Mouse (Mus musculus) liver, embryonic 14.5 days (tissue): ENCODE data around the gene D930048N14Rik. TPM values are rescaled to one million over a fixed set of nuclear protein-coding genes. Genes with fewer than 3 reads are reported as not detected.
"Not testable (repeated sequence)": the region's sequence is repeated elsewhere in the genome, so short reads cannot be mapped to it uniquely, and the experiment has no call there.

Source experiments
- ATAC-seq: fragments of 200-750 bp; cut with Nextera tagmentation; 2 replicates; pipeline ENCODE4 v1.8.0; 2017; ENCODE audit warnings: moderate number of reproducible peaks, mild to moderate bottlenecking, moderate library complexity; ENCODE audit not compliant: insufficient read depth
- DNase-seq, 3 experiments: peaks; one replicate each; pipeline ENCODE4 v3.0.0-alpha.2; 2012 to 2013; ENCODE audit warnings: low read depth in 3 of 3, low spot score in 3 of 3
- H3K27ac ChIP-seq: fragments of 300-500 bp; sonication (generic); 2 replicates; pipeline ENCODE4 v1.5.1; 2014; ENCODE audit warnings: moderate library complexity, mild to moderate bottlenecking, control low read depth, inconsistent platforms
- H3K27me3 ChIP-seq: fragments of 300-500 bp; sonication (generic); 2 replicates; pipeline ENCODE4 v1.6.1; 2014; ENCODE audit warnings: mild to moderate bottlenecking, low read length, moderate library complexity; ENCODE audit not compliant: control insufficient read depth, insufficient read depth
- H3K36me3 ChIP-seq: fragments of 300-500 bp; sonication (generic); replicated peaks from 2 replicates; pipeline ENCODE4 v1.6.1; 2014; ENCODE audit warnings: low read depth; ENCODE audit not compliant: control insufficient read depth, insufficient read depth
- H3K4me1 ChIP-seq, 2 experiments: fragments of 200-500 bp in 1 of 2; fragments of 300-500 bp in 1 of 2; sonication (generic) in 1 of 2; replicated peaks; 2 replicates each; pipeline ENCODE4 v1.6.1; 2012 to 2014; ENCODE audit warnings: antibody characterized with exemption in 1 of 2, inconsistent platforms in 1 of 2, low read length in 1 of 2; ENCODE audit not compliant: control insufficient read depth in 2 of 2, insufficient read depth in 2 of 2
- H3K4me2 ChIP-seq: fragments of 300-500 bp; sonication (generic); 2 replicates; pipeline ENCODE4 v1.6.1; 2014; ENCODE audit warnings: low read depth, mild to moderate bottlenecking, control low read depth, moderate library complexity
- H3K4me3 ChIP-seq, 2 experiments: fragments of 200-500 bp in 1 of 2; fragments of 300-500 bp in 1 of 2; sonication (generic) in 1 of 2; 2 replicates each; pipeline ENCODE4 v1.5.1; 2012 to 2014; ENCODE audit warnings: low read depth in 2 of 2, low read length in 2 of 2, mild to moderate bottlenecking in 2 of 2, control low read depth in 1 of 2, inconsistent platforms in 1 of 2, moderate library complexity in 1 of 2; ENCODE audit not compliant: insufficient read depth in 1 of 2
- H3K9ac ChIP-seq: fragments of 300-500 bp; sonication (generic); replicated peaks from 2 replicates; pipeline ENCODE4 v1.6.1; 2014; ENCODE audit warnings: mild to moderate bottlenecking, control low read depth, moderate library complexity
- H3K9me3 ChIP-seq: fragments of 300-500 bp; sonication (generic); 2 replicates; pipeline ENCODE4 v1.6.1; 2016; ENCODE audit warnings: low read length, mixed read lengths; ENCODE audit not compliant: control insufficient read depth
- CTCF ChIP-seq: IDR thresholded peaks from 2 replicates; pipeline ENCODE4 v1.5.1; 2016; ENCODE audit warnings: antibody characterized with exemption, low read depth, control low read depth
- EP300 ChIP-seq: IDR thresholded peaks from 2 replicates; pipeline ENCODE4 v1.6.1; 2016; ENCODE audit warnings: antibody characterized with exemption, low read depth
- WGBS: fragments of 180-500 bp; shearing (Covaris S2); extraction: QIAGEN DNeasy Blood & Tissue Kit; methylation state at CpG from one replicate; pipeline ENCODE4 v1.1.7; 2014; ENCODE audit not compliant: insufficient replicate concordance; 5-methylcytosine and 5-hydroxymethylcytosine counted together
- polyA plus RNA-seq, 2 experiments: library from polyadenylated mRNA; depleted of rRNA in 1 of 2; stranded (reverse) in 1 of 2; unstranded in 1 of 2; fragments of >200 nt; fragmentation: Nextera tagmentation in 1 of 2; extraction: Ambion mirVana in 1 of 2; gene quantifications; 2 replicates each; pipeline versions ENCODE4 v1.2.1 to v1.2.3; 2012 to 2014

Gene D930048N14Rik
- polyA plus RNA-seq, 2 experiments = 0.28 to 1.0 TPM

DNA sequence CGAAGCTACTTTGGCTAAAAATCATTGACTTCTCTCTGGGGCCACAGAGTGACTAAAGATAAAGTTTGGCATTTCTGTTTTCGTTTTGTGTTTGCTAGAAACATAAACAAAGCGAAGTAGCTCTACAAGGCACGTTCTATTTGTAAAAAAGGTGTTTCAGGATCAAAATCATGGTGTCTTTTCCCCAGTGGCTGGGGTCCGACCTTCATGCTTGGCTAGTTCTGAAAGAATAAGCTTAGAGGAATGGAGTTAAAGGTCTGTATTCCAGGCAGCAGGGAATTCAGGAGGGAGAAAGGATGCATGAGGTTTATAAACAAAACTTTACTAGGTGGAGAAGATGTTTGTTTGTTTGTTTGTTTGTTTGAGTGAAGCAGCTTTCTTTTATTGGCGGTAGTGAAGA is 38.6 kb downstream of the D930048N14Rik start:
- 19% methylated on average over 6 of the region's 6 CpGs for WGBS
- peaks cover 10 to 13% of the 10 kb centered on the region in 2 experiments for H3K4me1 ChIP-seq
- H3K4me3 ChIP-seq = peak overlapping the region; percentile 83 to 91
- peak overlapping the region; percentile 40 for H3K27ac ChIP-seq
- H3K27me3 ChIP-seq = no peaks in the 10 kb centered on the region
- 0 out of 2 replicates have a peak, but pooled peaks cover 3% of the 10 kb centered on the region for H3K36me3 ChIP-seq
- H3K4me2 ChIP-seq = peak overlapping the region; percentile 88
- ATAC-seq = no peak
- no peaks in the 10 kb centered on the region for H3K9me3 ChIP-seq
- H3K9ac ChIP-seq = no peak overlapping the region
- TF ChIP-seq CTCF (no peak), EP300 (no peak)
- DNase-seq = no peak

DNA sequence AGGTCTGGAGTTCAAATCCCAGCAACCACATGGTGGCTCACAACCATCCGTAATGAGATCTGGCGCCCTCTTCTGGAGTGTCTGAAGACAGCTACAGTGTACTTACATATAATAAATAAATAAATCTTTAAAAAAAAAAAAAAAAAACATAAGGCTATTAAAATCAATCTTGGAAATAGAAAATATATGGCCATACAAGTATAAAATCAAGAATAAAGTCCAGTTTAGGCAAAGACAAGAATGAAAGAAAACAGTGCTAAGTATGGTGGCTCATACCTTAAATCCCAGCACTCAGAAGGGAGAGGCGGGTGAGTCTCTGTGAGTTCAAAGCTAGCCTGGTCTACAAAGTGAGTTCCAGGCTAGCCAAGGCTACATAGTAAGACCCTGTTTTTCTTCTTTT is 39.8 kb downstream of the D930048N14Rik start:
- H3K4me3 ChIP-seq, ATAC-seq, H3K27ac ChIP-seq, DNase-seq, H3K27me3 ChIP-seq, H3K9me3 ChIP-seq, H3K9ac ChIP-seq, H3K4me2 ChIP-seq, H3K36me3 ChIP-seq: not testable (repeated sequence)
- 86% methylated on average over 1 of the region's 3 CpGs for WGBS
- 0 out of 2 replicates have a peak, but pooled peaks have one; percentile 5 for TF ChIP-seq CTCF
- H3K4me1 ChIP-seq = peaks cover 10 to 13% of the 10 kb centered on the region in 2 experiments

DNA sequence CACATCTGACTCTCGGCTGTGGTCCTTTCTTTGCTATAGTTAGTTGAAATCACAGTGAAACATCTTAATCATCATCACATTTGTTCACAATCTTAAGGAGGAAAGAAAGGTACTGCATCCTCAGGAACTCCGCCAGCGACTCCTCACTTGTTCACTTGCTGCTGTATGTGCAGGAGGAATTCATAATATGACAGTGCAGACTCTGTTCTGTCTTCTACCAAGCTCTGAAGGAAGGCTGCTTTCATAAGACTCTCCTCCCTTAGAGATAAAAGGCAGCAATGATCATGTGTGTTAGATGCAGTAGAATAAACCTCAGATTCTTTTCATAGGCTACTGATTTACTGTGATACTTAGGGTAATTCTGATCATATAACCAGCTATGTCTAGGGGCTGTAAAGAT is 44.2 kb downstream of the D930048N14Rik start:
- ATAC-seq = no peak
- TF ChIP-seq CTCF (no peak), EP300 (no peak)
- peaks cover 19% of the 10 kb centered on the region for H3K36me3 ChIP-seq

DNA sequence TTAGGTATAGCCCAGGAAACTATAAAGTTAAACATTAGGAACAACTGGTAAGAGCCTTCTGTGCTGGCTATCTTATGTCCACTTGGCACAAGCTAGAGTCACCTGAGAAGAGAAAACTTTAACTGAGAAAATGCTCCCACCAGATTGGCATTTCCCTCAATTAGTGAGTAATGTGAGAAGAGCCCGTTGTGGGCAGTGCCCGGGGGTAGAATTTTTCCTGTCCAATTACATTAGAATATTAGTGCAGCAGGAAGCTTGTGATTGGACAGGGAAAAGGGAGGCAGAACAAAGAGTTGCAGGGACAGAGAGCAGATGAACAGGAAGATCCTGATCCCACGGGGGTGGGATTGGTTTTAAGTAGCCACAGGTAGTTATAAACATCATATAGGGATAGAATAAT is 52.1 kb downstream of the D930048N14Rik start:
- no peak for DNase-seq
- Histone ChIP-seq H3K4me2 (no peak overlapping the region), H3K27ac (no peak overlapping the region), H3K9ac (no peak overlapping the region), H3K27me3 (no peaks in the 10 kb centered on the region), H3K4me1 (no peaks in the 10 kb centered on the region), H3K9me3 (no peaks in the 10 kb centered on the region), H3K4me3 (no peak overlapping the region), H3K36me3 (peaks cover 40% of the 10 kb centered on the region)
- WGBS = 62% methylated on average over 3 of the region's 3 CpGs
- TF ChIP-seq CTCF = no peak
- no peak for TF ChIP-seq EP300
- ATAC-seq = no peak

More for the DNA sequence above, 44.2 kb downstream of the D930048N14Rik start:
- no peaks in the 10 kb centered on the region for H3K27me3 ChIP-seq
- no peak for DNase-seq
- WGBS = 85% methylated on average over 3 of the region's 3 CpGs
- no peak overlapping the region for H3K27ac ChIP-seq
- H3K4me1 ChIP-seq = no peaks in the 10 kb centered on the region
- no peak overlapping the region for H3K9ac ChIP-seq
- no peaks in the 10 kb centered on the region for H3K9me3 ChIP-seq
- no peak overlapping the region for H3K4me3 ChIP-seq
- no peak overlapping the region for H3K4me2 ChIP-seq

DNA sequence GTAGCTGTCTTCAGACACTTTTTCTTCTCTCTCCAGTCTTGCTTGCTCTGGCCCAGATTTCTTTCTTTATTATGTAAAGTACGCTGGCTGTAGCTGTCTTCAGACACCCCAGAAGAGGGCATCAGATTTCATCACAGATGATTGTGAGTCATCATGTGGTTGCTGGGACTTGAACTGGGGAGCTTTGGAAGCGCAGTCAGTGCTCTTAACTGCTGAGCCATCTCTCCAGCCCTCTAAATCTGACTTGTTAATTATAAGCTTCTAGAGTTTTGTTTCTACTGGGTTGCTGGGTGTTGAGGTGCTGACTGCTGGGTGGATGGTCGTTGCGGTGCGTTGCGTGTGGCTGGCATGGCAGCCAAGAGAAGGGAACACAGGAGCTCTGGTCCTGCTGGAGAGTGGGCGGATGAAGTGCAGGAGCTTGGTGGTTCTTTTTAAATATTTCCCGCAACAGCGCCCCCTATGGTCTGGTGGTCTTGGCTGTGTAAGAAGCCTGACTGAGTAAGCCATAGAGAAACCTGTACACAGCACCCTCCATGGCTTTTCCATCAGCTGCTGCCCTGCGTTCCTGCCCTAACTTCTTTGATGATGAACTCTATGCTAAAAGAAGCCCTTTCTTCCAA is 52.7 kb downstream of the D930048N14Rik start:
- DNase-seq (peak; percentile 22 to 33 (median 32)), ATAC-seq (no peak)
- Histone ChIP-seq H3K4me3 (no peak overlapping the region), H3K4me2 (no peak overlapping the region), H3K9me3 (no peaks in the 10 kb centered on the region), H3K4me1 (no peaks in the 10 kb centered on the region), H3K9ac (no peak overlapping the region), H3K27ac (no peak overlapping the region), H3K36me3 (peaks cover 36% of the 10 kb centered on the region), H3K27me3 (no peaks in the 10 kb centered on the region)
- no peak for TF ChIP-seq EP300
- TF ChIP-seq CTCF = peak; percentile 55
- 69% methylated on average over 10 of the region's 10 CpGs for WGBS
